Mouse (Mus musculus) embryo, embryonic 10 days (tissue): ENCODE data around the gene Olfr462.

Experiments used
- DNase-seq: peaks from one replicate; pipeline ENCODE4 v3.0.0-alpha.2; 2015; ENCODE audit warnings: low spot score

Olfr462 gene

GRCm38 (mm10) chr11:87846968-87847600 is 45.0 kb downstream of the Olfr462 start:
- no peak for DNase-seq

GRCm38 (mm10) chr11:87841436-87841835 is 50.6 kb downstream of the Olfr462 start:
- no peak for DNase-seq

DNA sequence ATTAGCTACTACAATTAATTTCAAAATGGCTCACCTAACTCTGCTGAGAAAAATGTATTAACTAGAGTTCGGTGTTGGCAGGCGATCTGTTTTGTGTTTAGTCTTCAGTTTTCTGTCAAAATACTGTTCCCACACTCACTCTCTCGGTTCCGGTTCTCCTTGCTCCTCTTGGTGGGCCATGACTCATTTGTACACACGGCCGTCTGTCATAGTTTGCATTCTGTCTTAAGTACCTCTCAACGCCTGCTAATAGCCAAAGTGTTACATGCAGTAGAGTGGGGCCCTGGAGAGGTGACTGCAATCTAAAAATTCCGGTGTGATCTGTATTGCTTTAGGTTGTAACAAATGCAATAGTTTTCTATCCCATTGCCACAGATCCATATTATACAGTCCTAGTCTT is 51.4 kb downstream of the Olfr462 start:
- DNase-seq: no peak
